Mouse (Mus musculus): Measurements from ENCODE around the gene Fam71a. TPM values are rescaled to one million over a fixed set of nuclear protein-coding genes. Genes with fewer than 3 reads are reported as not detected.

Gene Fam71a
- total and polyA plus RNA-seq, 2 experiments from 2014 or later = not detected

GRCm38 (mm10) chr1:191181469-191182259 lies 17.0 kb upstream of the Fam71a start:
- Histone ChIP-seq H3K4me1 (ENCODE audit: insufficient read depth) (peaks cover 20% of the 10 kb centered on the region), H3K36me3 (ENCODE audit: insufficient read depth) (no peaks in the 10 kb centered on the region), H3K4me3 (ENCODE audit: low read depth, low read length) (no peak overlapping the region), H3K9ac (no peak overlapping the region), H3K27me3 (ENCODE audit: insufficient read depth, low read length) (peaks cover 73% of the 10 kb centered on the region), H3K9me3 (ENCODE audit: low read length) (no peaks in the 10 kb centered on the region), H3K27ac (ENCODE audit: low read depth, low read length) (no peak overlapping the region), H3K4me2 (ENCODE audit: low read depth) (peak overlapping the region; percentile 96; the same call in 1 of the 2 replicates)
- ATAC-seq (no peak), DNase-seq (no peak)
- WGBS = 48% methylated on average over 12 of the region's 12 CpGs
- TF ChIP-seq CTCF (IDR thresholded peaks at IDR 0.05; ENCODE audit: low read depth) = no peak

GRCm38 (mm10) chr1:191180397-191180796 lies 15.8 kb upstream of the Fam71a start:
- Histone ChIP-seq H3K9ac (no peak overlapping the region), H3K27me3 (ENCODE audit: insufficient read depth, low read length) (peaks cover 60% of the 10 kb centered on the region), H3K4me1 (ENCODE audit: insufficient read depth) (peaks cover 17% of the 10 kb centered on the region; the same call in 1 of the 2 replicates), H3K4me2 (ENCODE audit: low read depth) (no peak overlapping the region), H3K9me3 (ENCODE audit: low read length) (no peaks in the 10 kb centered on the region), H3K4me3 (ENCODE audit: low read depth, low read length) (no peak overlapping the region), H3K27ac (ENCODE audit: low read depth, low read length) (no peak overlapping the region), H3K36me3 (ENCODE audit: insufficient read depth) (no peaks in the 10 kb centered on the region)
- WGBS = 78% methylated on average over 4 of the region's 4 CpGs
- TF ChIP-seq CTCF (IDR thresholded peaks at IDR 0.05; ENCODE audit: low read depth) = no peak
- ATAC-seq = no peak
- no peak for DNase-seq

- Histone ChIP-seq H3K4me3 (ENCODE audit: low read depth, low read length) (no peak overlapping the region), H3K4me2 (ENCODE audit: low read depth) (no peak overlapping the region), H3K27ac (ENCODE audit: low read depth, low read length) (no peak overlapping the region), H3K9ac (no peak overlapping the region), H3K4me1 (ENCODE audit: insufficient read depth) (peaks cover 13% of the 10 kb centered on the region; the same call in 1 of the 2 replicates), H3K36me3 (ENCODE audit: insufficient read depth) (no peaks in the 10 kb centered on the region), H3K9me3 (ENCODE audit: low read length) (no peaks in the 10 kb centered on the region), H3K27me3 (ENCODE audit: insufficient read depth, low read length) (peaks cover 56% of the 10 kb centered on the region)
- ATAC-seq (no peak), DNase-seq (no peak)
- 42% methylated on average over 2 of the region's 2 CpGs for WGBS
- TF ChIP-seq CTCF (IDR thresholded peaks at IDR 0.05; ENCODE audit: low read depth) = no peak
Observed at GRCm38 (mm10) chr1:191179846-191180245, 15.2 kb upstream of the Fam71a start.

GRCm38 (mm10) chr1:191178511-191179188 lies 14.0 kb upstream of the Fam71a start:
- H3K9ac ChIP-seq = no peak overlapping the region
- no peak for TF ChIP-seq CTCF (IDR thresholded peaks at IDR 0.05; ENCODE audit: low read depth)
- H3K4me2 ChIP-seq (ENCODE audit: low read depth) = no peak overlapping the region
- H3K36me3 ChIP-seq (ENCODE audit: insufficient read depth) = no peaks in the 10 kb centered on the region
- H3K27me3 ChIP-seq (ENCODE audit: insufficient read depth, low read length) = peaks cover 46% of the 10 kb centered on the region
- peaks cover 4% of the 10 kb centered on the region; the same call in 1 of the 2 replicates for H3K4me1 ChIP-seq (ENCODE audit: insufficient read depth)
- DNase-seq (no peak), ATAC-seq (no peak)
- no peak overlapping the region for H3K4me3 ChIP-seq (ENCODE audit: low read depth, low read length)
- no peak overlapping the region for H3K27ac ChIP-seq (ENCODE audit: low read depth, low read length)
- H3K9me3 ChIP-seq (ENCODE audit: low read length) = no peaks in the 10 kb centered on the region
- 45% methylated on average over 15 of the region's 15 CpGs for WGBS

GRCm38 (mm10) chr1:191176887-191177286 lies 12.3 kb upstream of the Fam71a start:
- peaks cover 29% of the 10 kb centered on the region for H3K27me3 ChIP-seq (ENCODE audit: insufficient read depth, low read length)

GRCm38 (mm10) chr1:191172487-191172886 lies 7.9 kb upstream of the Fam71a start:
- peak; percentile 67 for DNase-seq
- 9% methylated on average over 6 of the region's 6 CpGs for WGBS
- TF ChIP-seq CTCF (IDR thresholded peaks at IDR 0.05; ENCODE audit: low read depth) = peak; percentile 76

More at GRCm38 (mm10) chr1:191176887-191177286, 12.3 kb upstream of the Fam71a start:
- Histone ChIP-seq H3K4me2 (ENCODE audit: low read depth) (no peak overlapping the region), H3K4me3 (ENCODE audit: low read depth, low read length) (no peak overlapping the region), H3K9me3 (ENCODE audit: low read length) (no peaks in the 10 kb centered on the region), H3K36me3 (ENCODE audit: insufficient read depth) (no peaks in the 10 kb centered on the region), H3K9ac (no peak overlapping the region), H3K27ac (ENCODE audit: low read depth, low read length) (no peak overlapping the region), H3K4me1 (ENCODE audit: insufficient read depth) (no peaks in the 10 kb centered on the region)
- WGBS = 85% methylated on average over 7 of the region's 7 CpGs
- DNase-seq (no peak), ATAC-seq (no peak)
- TF ChIP-seq CTCF (IDR thresholded peaks at IDR 0.05; ENCODE audit: low read depth) = no peak

GRCm38 (mm10) chr1:191170444-191170843 lies 5.8 kb upstream of the Fam71a start:
- TF ChIP-seq CTCF (IDR thresholded peaks at IDR 0.05; ENCODE audit: low read depth) = no peak
- H3K4me3 ChIP-seq (ENCODE audit: low read depth, low read length) = no peak overlapping the region
- 80% methylated on average over 2 of the region's 2 CpGs for WGBS

More at GRCm38 (mm10) chr1:191172487-191172886, 7.9 kb upstream of the Fam71a start:
- no peaks in the 10 kb centered on the region for H3K4me1 ChIP-seq (ENCODE audit: insufficient read depth)
- H3K9me3 ChIP-seq (ENCODE audit: low read length) = no peaks in the 10 kb centered on the region
- H3K27ac ChIP-seq (ENCODE audit: low read depth, low read length) = no peak overlapping the region
- no peak overlapping the region for H3K9ac ChIP-seq
- H3K27me3 ChIP-seq (ENCODE audit: insufficient read depth, low read length) = no peaks in the 10 kb centered on the region
- no peaks in the 10 kb centered on the region for H3K36me3 ChIP-seq (ENCODE audit: insufficient read depth)
- ATAC-seq = peak; percentile 81
- no peak overlapping the region for H3K4me2 ChIP-seq (ENCODE audit: low read depth)
- no peak overlapping the region for H3K4me3 ChIP-seq (ENCODE audit: low read depth, low read length)

More at GRCm38 (mm10) chr1:191170444-191170843, 5.8 kb upstream of the Fam71a start:
- Histone ChIP-seq H3K27ac (ENCODE audit: low read depth, low read length) (no peak overlapping the region), H3K9me3 (ENCODE audit: low read length) (no peaks in the 10 kb centered on the region), H3K27me3 (ENCODE audit: insufficient read depth, low read length) (no peaks in the 10 kb centered on the region), H3K9ac (no peak overlapping the region), H3K4me2 (ENCODE audit: low read depth) (no peak overlapping the region), H3K4me1 (ENCODE audit: insufficient read depth) (no peaks in the 10 kb centered on the region), H3K36me3 (ENCODE audit: insufficient read depth) (no peaks in the 10 kb centered on the region)
- ATAC-seq = no peak
- DNase-seq = no peak
